Mouse (Mus musculus): ENCODE measurements around the gene Slit3. TPM values are rescaled to one million over a fixed set of nuclear protein-coding genes. Genes with fewer than 3 reads are reported as not detected.

Gene Slit3
- total and polyA plus RNA-seq, 3 experiments: 0.55 to 4.8 (median 2.8) TPM

- Histone ChIP-seq H3K4me2 (ENCODE audit: insufficient read depth, low read depth, poor library complexity, severe bottlenecking) (no peak overlapping the region), H3K4me1 (ENCODE audit: control insufficient read depth in 1 of 2, insufficient read depth in 2 of 2) (peaks cover 0 to 11% of the 10 kb centered on the region in 2 experiments; a peak in 1 of 4 replicates), H3K36me3 (replicated peaks in 1 of 2; ENCODE audit: control insufficient read depth in 1 of 2, insufficient read depth in 1 of 2, low read length in 1 of 2) (no peaks in the 10 kb centered on the region), H3K27ac (ENCODE audit: insufficient read depth, low read depth) (no peak overlapping the region), H3K9ac (ENCODE audit: insufficient read depth, low read depth) (no peak overlapping the region), H3K4me3 (replicated peaks in 1 of 3; ENCODE audit: low read depth in 2 of 3, low read length in 2 of 3, poor library complexity in 1 of 3) (no peak overlapping the region), H3K79me2 (replicated peaks; ENCODE audit: control insufficient read depth, extremely low read depth, insufficient read depth, poor library complexity, severe bottlenecking) (no peaks in the 10 kb centered on the region), H3K9me3 (replicated peaks; ENCODE audit: low read length) (no peaks in the 10 kb centered on the region), H3K27me3 (replicated peaks) (no peaks in the 10 kb centered on the region)
- TF ChIP-seq GABPA (IDR thresholded peaks at IDR 0.05; ENCODE audit: insufficient replicate concordance, low read depth, low read length) (no peak), JUN (IDR thresholded peaks at IDR 0.05; ENCODE audit: insufficient read depth, low read depth, low read length) (no peak), MYC (IDR thresholded peaks at IDR 0.05; ENCODE audit: low read depth, low read length) (no peak), IRF4 (IDR thresholded peaks at IDR 0.05; ENCODE audit: low read depth, low read length) (no peak), NELFE (IDR thresholded peaks at IDR 0.05; ENCODE audit: low read depth, low read length) (no peak)
- dilution Hi-C loops (cut with MboI; ENCODE audit: extremely low pct_ligation_motif_present, extremely low pct_unique_long_range_greater_than_20kb, low sequenced_read_pairs): no loop called here
- in situ Hi-C loops (cut with MboI; ENCODE audit: low pct_ligation_motif_present, low pct_unique_long_range_greater_than_20kb, low sequenced_read_pairs): no loop called here
- DNase-seq (ENCODE audit: extremely low read depth): no peak
These were observed 348.9 kb downstream of the Slit3 start for GRCm38 (mm10) chr11:35469940-35470339.

DNA sequence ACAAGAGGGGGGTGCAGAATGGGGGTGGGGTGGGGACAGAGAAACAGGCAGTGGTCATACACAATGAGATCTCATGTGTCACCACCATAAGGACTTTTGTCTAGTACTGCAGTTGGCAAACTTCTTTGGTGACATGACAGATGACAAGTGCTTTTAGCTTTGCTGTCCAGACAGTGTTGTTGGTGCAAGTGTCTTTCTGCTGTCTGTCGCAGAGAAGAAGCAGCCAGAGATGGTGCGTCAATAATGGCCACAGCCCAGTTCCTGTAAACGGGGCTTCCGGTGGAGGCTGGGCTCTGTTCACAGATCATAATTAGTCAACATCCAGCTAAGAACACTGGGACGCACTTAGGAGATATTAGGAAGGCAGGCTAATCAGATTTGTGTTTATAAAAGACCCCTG is 349.8 kb downstream of the Slit3 start:
- no peak for TF ChIP-seq CHD1 (IDR thresholded peaks at IDR 0.05; ENCODE audit: low read depth, low read length)
- TF ChIP-seq E2F4 (IDR thresholded peaks at IDR 0.05; ENCODE audit: insufficient replicate concordance, low read depth, low read length): no peak
- no peak for TF ChIP-seq NRF1 (IDR thresholded peaks at IDR 0.05; ENCODE audit: low read depth, low read length)
- TF ChIP-seq SMC3 (IDR thresholded peaks at IDR 0.05; ENCODE audit: low read depth, low read length): no peak
- no peak for TF ChIP-seq ELF1 (IDR thresholded peaks at IDR 0.05; ENCODE audit: low read depth, low read length)
- TF ChIP-seq PAX5 (IDR thresholded peaks at IDR 0.05; ENCODE audit: low read length): no peak
- no peak overlapping the region for H3K27ac ChIP-seq (ENCODE audit: insufficient read depth, low read depth)
- no peak overlapping the region for H3K4me3 ChIP-seq (replicated peaks in 1 of 3; ENCODE audit: low read depth in 2 of 3, low read length in 2 of 3, poor library complexity in 1 of 3)
- no peaks in the 10 kb centered on the region for H3K9me3 ChIP-seq (replicated peaks; ENCODE audit: low read length)
- H3K36me3 ChIP-seq (replicated peaks in 1 of 2; ENCODE audit: control insufficient read depth in 1 of 2, insufficient read depth in 1 of 2, low read length in 1 of 2): no peaks in the 10 kb centered on the region
- H3K79me2 ChIP-seq (replicated peaks; ENCODE audit: control insufficient read depth, extremely low read depth, insufficient read depth, poor library complexity, severe bottlenecking): no peaks in the 10 kb centered on the region
- H3K9ac ChIP-seq (ENCODE audit: insufficient read depth, low read depth): no peak overlapping the region
- in situ Hi-C loops (cut with MboI; ENCODE audit: low pct_ligation_motif_present, low pct_unique_long_range_greater_than_20kb, low sequenced_read_pairs): no loop called here
- H3K4me2 ChIP-seq (ENCODE audit: insufficient read depth, low read depth, poor library complexity, severe bottlenecking): no peak overlapping the region
- H3K4me1 ChIP-seq (ENCODE audit: control insufficient read depth in 1 of 2, insufficient read depth in 2 of 2): peaks cover 0 to 11% of the 10 kb centered on the region in 2 experiments; a peak in 1 of 4 replicates
- DNase-seq (ENCODE audit: extremely low read depth): no peak
- H3K27me3 ChIP-seq (replicated peaks): no peaks in the 10 kb centered on the region
- dilution Hi-C loops (cut with MboI; ENCODE audit: extremely low pct_ligation_motif_present, extremely low pct_unique_long_range_greater_than_20kb, low sequenced_read_pairs): no loop called here

DNA sequence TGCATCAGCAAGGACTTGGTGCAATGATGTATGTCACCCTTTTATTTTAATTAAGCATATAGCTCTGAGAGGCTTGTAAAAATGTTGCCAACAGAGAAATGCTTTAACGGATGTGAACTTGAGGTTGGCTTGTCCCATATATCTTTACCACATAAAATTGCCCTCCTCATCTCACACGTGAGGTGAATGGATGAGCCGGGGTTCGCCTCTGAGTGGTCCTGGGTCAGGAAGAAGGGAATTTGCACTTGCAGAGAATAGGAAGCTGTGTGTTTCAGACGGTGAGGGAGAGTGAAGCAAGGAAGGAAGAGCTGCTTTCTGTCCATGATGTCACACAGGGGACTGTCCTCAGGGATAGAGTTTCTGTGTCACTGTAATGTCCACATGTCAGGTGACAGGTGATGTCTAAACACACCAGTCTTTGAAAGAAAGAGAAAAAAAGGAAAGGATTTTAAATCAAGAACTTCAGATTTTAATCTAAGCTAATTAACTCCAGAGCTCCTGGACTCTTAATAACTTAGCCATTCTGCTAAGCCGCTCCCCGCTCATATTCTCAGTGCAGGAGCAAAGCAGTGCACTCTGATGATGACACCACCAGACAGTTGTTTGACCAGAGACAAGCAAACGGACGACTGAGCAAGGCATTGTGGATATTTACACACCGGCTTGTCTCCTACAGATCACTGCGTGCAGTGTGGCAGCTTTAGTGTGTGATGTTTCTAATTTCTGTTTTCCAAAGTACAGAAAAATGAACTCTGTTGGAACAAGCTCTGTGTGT is 352.0 kb downstream of the Slit3 start:
- TF ChIP-seq JUND (conservative IDR thresholded peaks at IDR 0.05; ENCODE audit: low read depth, low read length): no peak
- Histone ChIP-seq H3K9ac (ENCODE audit: insufficient read depth, low read depth) (no peak overlapping the region), H3K27ac (ENCODE audit: insufficient read depth, low read depth) (no peak overlapping the region), H3K79me2 (replicated peaks; ENCODE audit: control insufficient read depth, extremely low read depth, insufficient read depth, poor library complexity, severe bottlenecking) (no peaks in the 10 kb centered on the region), H3K27me3 (replicated peaks) (peaks cover 2% of the 10 kb centered on the region), H3K9me3 (replicated peaks; ENCODE audit: low read length) (no peaks in the 10 kb centered on the region), H3K4me2 (ENCODE audit: insufficient read depth, low read depth, poor library complexity, severe bottlenecking) (no peak overlapping the region), H3K4me3 (replicated peaks in 1 of 3; ENCODE audit: low read depth in 2 of 3, low read length in 2 of 3, poor library complexity in 1 of 3) (no peak overlapping the region), H3K36me3 (replicated peaks in 1 of 2; ENCODE audit: control insufficient read depth in 1 of 2, insufficient read depth in 1 of 2, low read length in 1 of 2) (no peaks in the 10 kb centered on the region), H3K4me1 (ENCODE audit: control insufficient read depth in 1 of 2, insufficient read depth in 2 of 2) (peaks cover 0 to 11% of the 10 kb centered on the region in 2 experiments; a peak in 1 of 4 replicates)
- dilution Hi-C loops (cut with MboI; ENCODE audit: extremely low pct_ligation_motif_present, extremely low pct_unique_long_range_greater_than_20kb, low sequenced_read_pairs) (no loop called here), in situ Hi-C loops (cut with MboI; ENCODE audit: low pct_ligation_motif_present, low pct_unique_long_range_greater_than_20kb, low sequenced_read_pairs) (no loop called here)
- no peak for DNase-seq (ENCODE audit: extremely low read depth)
